Mouse (Mus musculus): ENCODE results near the gene Sox6.

GRCm38 (mm10) chr7:116034282-116034758 lies 4.3 kb downstream of the Sox6 start:
- TF ChIP-seq EP300 (IDR thresholded peaks at IDR 0.05; ENCODE audit: insufficient read depth, low read depth, low read length) = peak; percentile 27; the same call in 1 of the 2 replicates
- no peak for TF ChIP-seq CTCF (IDR thresholded peaks at IDR 0.05)
